Mouse (Mus musculus): ENCODE measurements at regions not wholly inside any gene's neighbourhood (a gene's known extent, or its start where the extent isn't known, plus 50 kb on each side); places are given as distances from the start of the nearest gene placed in this dataset.
A peak's percentile ranks its signal among the peaks of the same experiment; 100 is the strongest.

DNA sequence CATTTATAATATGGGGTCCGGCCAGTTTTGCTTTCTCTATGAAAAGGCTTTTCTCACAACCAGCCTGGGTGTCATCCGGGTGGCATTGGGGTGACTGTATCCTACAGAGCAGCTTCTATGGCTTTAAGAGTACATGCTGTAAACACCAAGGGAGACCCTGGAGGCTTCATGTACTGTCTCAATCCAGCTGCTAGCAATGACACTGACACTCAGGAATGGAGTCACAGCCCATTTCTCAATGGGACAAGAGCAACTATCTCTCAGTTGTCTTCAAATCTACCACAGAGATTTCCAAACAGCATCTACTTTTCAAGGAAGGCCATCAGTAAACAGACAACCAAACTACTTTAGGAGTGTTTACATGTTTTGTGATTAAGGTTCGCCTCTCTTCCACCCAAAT lies 397.5 kb downstream of the Adamts20 start:
- DNase-seq (ENCODE audit: extremely low spot score, low read depth, low spot score) = no peak

DNA sequence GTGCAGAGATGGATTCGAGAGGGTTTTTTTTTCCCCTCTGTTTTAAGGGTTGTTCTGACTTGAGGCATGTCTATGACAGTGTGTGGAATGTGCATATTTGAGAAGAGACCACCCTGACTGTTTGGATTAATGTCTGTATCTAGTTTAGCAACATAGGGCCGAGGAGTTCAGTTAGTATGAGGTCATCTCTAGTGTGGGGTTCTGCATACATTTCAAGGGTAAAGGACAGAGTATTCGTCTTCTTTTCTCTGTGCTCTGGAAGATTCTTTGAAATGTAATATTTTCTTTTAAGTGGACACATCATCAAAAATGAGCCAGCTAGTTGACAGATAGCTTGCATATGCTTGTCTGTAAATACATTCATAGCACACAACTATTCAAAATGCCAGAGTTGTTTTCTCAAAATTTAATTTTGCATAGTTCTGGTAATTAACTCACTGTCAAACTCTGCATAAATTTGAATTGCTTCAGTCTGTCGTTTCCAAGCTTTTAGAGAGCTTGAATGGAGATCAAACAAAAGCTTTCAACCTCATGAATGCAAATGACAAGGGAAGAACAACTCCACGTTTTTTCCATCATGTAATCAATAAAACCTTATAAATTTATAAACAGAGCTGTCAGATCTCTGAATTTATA lies 415.5 kb downstream of the Adamts20 start:
- DNase-seq (ENCODE audit: extremely low spot score, low read depth, low spot score) = no peak

DNA sequence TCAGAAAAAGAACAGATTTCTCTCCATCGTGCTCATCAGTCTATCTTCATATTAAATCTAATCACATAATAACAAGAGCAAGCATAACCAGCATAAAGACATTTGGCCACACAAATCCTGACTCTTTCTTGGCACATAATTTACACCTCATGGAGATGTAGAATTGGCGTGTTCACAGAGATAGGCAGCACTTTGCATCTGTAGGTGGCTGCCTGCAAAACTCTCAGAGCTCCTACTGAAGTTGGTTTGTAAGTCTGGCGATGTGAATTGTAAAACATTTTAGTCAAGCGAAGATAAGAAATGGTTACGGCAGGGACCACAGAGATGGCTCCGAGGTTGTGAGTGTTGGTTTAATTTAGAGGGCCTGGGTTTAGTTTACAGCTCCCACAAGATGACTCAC lies 419.0 kb downstream of the Adamts20 start:
- DNase-seq (ENCODE audit: extremely low spot score, low read depth, low spot score) = no peak

- no peak for DNase-seq (ENCODE audit: extremely low spot score, low read depth, low spot score)
These were observed 420.0 kb downstream of the Adamts20 start for GRCm38 (mm10) chr15:94045131-94045756.

DNA sequence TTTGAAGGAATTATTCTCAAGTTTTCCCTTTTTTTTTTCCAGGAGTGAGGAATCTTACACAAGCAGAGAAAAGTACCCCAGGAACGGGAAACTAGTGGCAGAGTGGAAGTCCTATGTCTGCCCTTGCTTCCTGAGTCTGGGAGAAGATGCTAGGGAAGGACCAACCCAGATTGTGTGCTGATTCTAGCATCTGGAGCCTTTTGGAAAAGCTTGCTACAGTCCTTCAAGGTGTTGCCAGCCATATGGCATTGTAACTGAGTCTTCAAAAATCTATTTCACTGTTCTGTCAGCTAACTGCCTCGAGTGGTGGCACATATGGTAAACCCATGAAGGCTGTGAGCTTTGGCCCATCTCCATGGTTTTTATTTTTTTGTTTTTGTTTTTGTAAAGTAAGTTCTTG lies 432.3 kb downstream of the Adamts20 start:
- DNase-seq (ENCODE audit: extremely low spot score, low read depth, low spot score) = no peak

- no peak for DNase-seq (ENCODE audit: extremely low spot score, low read depth, low spot score)
These were observed 430.5 kb upstream of the Prickle1 start for GRCm38 (mm10) chr15:94025996-94026696.

- DNase-seq (ENCODE audit: extremely low spot score, low read depth, low spot score) = no peak
These were observed 429.7 kb upstream of the Prickle1 start for GRCm38 (mm10) chr15:94025239-94025971.

- no peak for DNase-seq (ENCODE audit: extremely low spot score, low read depth, low spot score)
These were observed 429.1 kb upstream of the Prickle1 start for GRCm38 (mm10) chr15:94024806-94025205.

GRCm38 (mm10) chr15:94024126-94024730 lies 428.5 kb upstream of the Prickle1 start:
- DNase-seq (ENCODE audit: extremely low spot score, low read depth, low spot score) = no peak

- DNase-seq (ENCODE audit: extremely low spot score, low read depth, low spot score) = no peak
These were observed 427.8 kb upstream of the Prickle1 start for GRCm38 (mm10) chr15:94023501-94023900.

- no peak for DNase-seq (ENCODE audit: extremely low spot score, low read depth, low spot score)
These were observed 422.1 kb upstream of the Prickle1 start for GRCm38 (mm10) chr15:94017814-94018213.

- DNase-seq (ENCODE audit: extremely low spot score, low read depth, low spot score) = no peak
These were observed 415.8 kb upstream of the Prickle1 start for GRCm38 (mm10) chr15:94011499-94011898.

GRCm38 (mm10) chr15:94006082-94006481 lies 410.4 kb upstream of the Prickle1 start:
- DNase-seq (ENCODE audit: extremely low spot score, low read depth, low spot score) = peak; percentile 82

DNA sequence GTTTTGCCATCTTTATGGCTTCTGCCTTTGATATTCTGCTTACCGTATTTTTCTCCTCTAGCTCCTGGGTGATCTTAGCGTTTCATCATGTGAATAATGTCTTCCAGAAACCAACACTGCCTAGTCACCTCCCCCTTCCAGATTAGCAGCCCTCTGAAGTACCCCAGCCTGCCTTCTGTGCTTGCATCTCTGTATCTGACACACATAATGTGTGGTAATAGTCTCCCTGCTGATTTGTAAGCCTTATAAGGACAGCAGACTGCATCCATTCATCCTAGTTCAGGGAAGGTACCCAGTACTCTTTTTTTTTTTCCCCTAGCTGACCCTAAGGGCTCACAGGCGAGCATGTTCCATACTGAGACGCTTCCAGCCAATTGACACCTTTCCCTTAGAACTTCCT lies 409.2 kb upstream of the Prickle1 start:
- no peak for DNase-seq (ENCODE audit: extremely low spot score, low read depth, low spot score)

DNA sequence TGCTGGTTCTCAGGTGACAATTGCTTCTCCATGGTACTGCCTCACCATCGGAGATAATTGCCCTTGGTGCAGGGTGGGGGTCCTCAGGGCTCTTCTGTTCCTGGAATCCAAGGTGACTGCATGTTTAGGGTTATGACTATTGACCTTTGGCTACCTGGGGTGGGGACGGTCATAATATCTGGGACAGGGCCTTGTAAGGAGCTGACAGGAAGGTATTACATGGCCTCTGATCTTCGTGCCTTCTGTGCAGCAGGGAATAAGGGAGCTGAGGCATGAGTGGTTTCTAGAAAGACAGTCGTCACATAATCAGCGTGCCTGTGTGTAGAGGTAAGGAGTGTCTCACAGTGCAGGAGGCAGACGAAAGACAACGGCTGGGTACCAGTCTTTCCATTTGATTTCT lies 407.5 kb upstream of the Prickle1 start:
- DNase-seq (ENCODE audit: extremely low spot score, low read depth, low spot score) = no peak

- no peak for DNase-seq (ENCODE audit: extremely low spot score, low read depth, low spot score)
These were observed 398.9 kb upstream of the Prickle1 start for GRCm38 (mm10) chr15:93994542-93994941.

- no peak for DNase-seq (ENCODE audit: extremely low spot score, low read depth, low spot score)
These were observed 394.4 kb upstream of the Prickle1 start for GRCm38 (mm10) chr15:93990139-93990538.

GRCm38 (mm10) chr15:93988367-93988766 lies 392.7 kb upstream of the Prickle1 start:
- no peak for DNase-seq (ENCODE audit: extremely low spot score, low read depth, low spot score)

DNA sequence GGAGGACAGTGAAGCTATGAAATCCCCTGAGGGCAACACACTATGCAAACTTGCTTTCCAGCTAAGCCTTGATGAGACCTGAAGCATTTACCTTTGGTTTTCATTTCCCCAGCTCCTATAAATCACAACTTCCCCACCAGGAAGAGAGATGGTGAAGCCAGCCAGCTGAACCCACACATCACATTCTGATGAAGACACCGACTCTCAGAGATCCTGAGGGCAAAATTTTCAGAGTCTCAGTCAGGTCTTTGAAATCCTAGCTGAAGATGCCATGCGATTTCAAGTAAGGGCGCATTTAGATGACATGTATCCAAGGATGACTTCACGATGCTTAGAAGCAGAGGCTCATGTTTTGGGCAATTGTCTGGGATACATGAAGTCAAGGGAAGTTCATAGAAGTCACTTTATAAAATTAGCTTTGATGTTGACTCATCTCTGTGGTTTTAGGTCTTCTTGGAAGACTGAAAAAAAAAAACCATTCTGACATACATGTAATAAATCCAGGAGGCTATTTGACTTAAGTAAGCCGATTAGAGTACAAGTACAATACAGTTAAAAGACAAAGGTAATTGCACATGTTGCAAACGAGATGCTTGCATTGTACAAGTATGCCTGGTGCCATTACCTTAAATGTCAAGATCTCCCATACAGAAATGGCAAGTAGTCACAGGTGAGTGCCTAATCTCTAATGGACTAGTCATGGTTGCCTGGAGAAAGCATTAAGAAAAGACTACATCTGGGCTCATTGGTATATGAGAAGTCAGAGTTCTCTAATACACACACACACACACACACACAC lies 391.1 kb upstream of the Prickle1 start:
- DNase-seq (ENCODE audit: extremely low spot score, low read depth, low spot score) = no peak

- no peak for DNase-seq (ENCODE audit: extremely low spot score, low read depth, low spot score)
These were observed 386.4 kb upstream of the Prickle1 start for GRCm38 (mm10) chr15:93982091-93982490.
